Mouse (Mus musculus) megakaryocyte, embryonic 14.5 days (primary cell): ENCODE data around the gene Eya2. TPM values are rescaled to one million over a fixed set of nuclear protein-coding genes. Genes with fewer than 3 reads are reported as not detected.

Source experiments
- H3K27me3 ChIP-seq: replicated peaks from 2 replicates; pipeline ENCODE3; 2012; ENCODE audit warnings: inconsistent platforms
- H3K36me3 ChIP-seq: replicated peaks from 2 replicates; pipeline ENCODE3; 2012; ENCODE audit warnings: low read length, inconsistent platforms, mixed read lengths
- H3K4me1 ChIP-seq: 2 replicates; pipeline ENCODE4 v1.6.1; 2012; ENCODE audit warnings: inconsistent platforms
- H3K4me3 ChIP-seq: replicated peaks from 2 replicates; pipeline ENCODE3; 2012; ENCODE audit warnings: moderate library complexity, mild to moderate bottlenecking, inconsistent platforms
- H3K9me3 ChIP-seq: 2 replicates; pipeline ENCODE4 v1.6.1; 2012; ENCODE audit warnings: inconsistent platforms
- FLI1 ChIP-seq: IDR thresholded peaks from 2 replicates; pipeline ENCODE4 v1.6.1; 2012; ENCODE audit warnings: low read length, inconsistent platforms, mixed read lengths
- GATA1 ChIP-seq: IDR thresholded peaks from 3 replicates; pipeline ENCODE4 v1.6.1; 2012; ENCODE audit warnings: mixed read lengths, low read length, inconsistent platforms, borderline replicate concordance
- polyA plus RNA-seq: library from polyadenylated mRNA; stranded (reverse); fragments of >175 nt; gene quantifications from 2 replicates; pipeline ENCODE4 v1.2.3, GENCODE M21; 2012; ENCODE audit warnings: low replicate concordance; ENCODE audit not compliant: insufficient read depth

Gene Eya2
- polyA plus RNA-seq, 1 experiment: 16.3 TPM

- H3K27me3 ChIP-seq: no peaks in the 10 kb centered on the region
- peaks cover 60% of the 10 kb centered on the region for H3K4me1 ChIP-seq
- no peak overlapping the region for H3K4me3 ChIP-seq
- no peak for TF ChIP-seq FLI1
- no peak for TF ChIP-seq GATA1
- peaks cover 100% of the 10 kb centered on the region for H3K36me3 ChIP-seq
- no peaks in the 10 kb centered on the region for H3K9me3 ChIP-seq
These were observed 225.2 kb downstream of the Eya2 start for GRCm38 (mm10) chr2:165820073-165820472.

DNA sequence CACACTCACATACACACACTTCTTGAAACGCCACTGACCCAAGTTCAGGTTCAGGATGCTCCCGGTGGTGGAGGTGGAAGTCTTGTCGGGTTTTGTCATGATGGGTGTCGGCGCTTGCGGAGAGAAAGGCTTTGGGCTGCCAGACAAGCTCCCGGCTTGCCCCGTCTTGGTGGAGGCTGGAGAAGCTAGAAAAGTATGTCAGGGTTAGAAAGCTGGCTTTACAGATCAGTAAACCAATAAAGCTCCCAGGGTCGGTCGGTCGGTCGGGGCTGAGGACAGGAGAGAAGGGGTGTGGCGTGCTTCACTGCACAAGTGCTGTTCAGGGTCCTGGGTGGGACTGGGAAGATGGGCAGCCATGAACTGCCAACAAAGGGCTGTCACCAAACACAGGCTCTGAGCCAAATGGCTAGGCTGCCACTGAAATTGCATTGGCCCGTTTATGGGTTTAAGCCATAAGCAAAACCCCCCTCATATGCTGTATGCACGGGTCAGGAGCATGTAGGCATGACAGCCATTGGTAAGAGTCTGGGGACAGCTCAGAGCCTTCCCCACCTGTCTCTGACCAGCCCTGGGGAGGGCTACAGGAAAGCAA lies 225.8 kb downstream of the Eya2 start:
- Histone ChIP-seq H3K27me3 (no peaks in the 10 kb centered on the region), H3K9me3 (no peaks in the 10 kb centered on the region), H3K4me1 (peaks cover 65% of the 10 kb centered on the region), H3K36me3 (peaks cover 100% of the 10 kb centered on the region), H3K4me3 (no peak overlapping the region)
- TF ChIP-seq FLI1 (no peak), GATA1 (no peak)

Other genes with a start within 250 kb of the Eya2 start
- gene Zfp663, start 226.3 kb upstream of the Eya2 start, polyA plus RNA-seq: not detected in 2 replicates
- gene Zfp334, start 206.8 kb upstream of the Eya2 start, polyA plus RNA-seq: not detected in 2 replicates
- 2.1 TPM in 1 of 2 replicates, not detected in the other for gene Ocstamp, start 194.6 kb upstream of the Eya2 start, polyA plus RNA-seq
- not detected in 2 replicates for gene Slc13a3, start 121.8 kb upstream of the Eya2 start, polyA plus RNA-seq
- 17.6 and 36.2 TPM in 2 replicates for gene Trp53rka, start 101.7 kb upstream of the Eya2 start, polyA plus RNA-seq
- gene Slc2a10, start 91.2 kb upstream of the Eya2 start, polyA plus RNA-seq: not detected in 2 replicates